Mouse (Mus musculus) hindbrain, embryonic 12.5 days (tissue): ENCODE measurements around the gene Mfsd9. TPM values are rescaled to one million over a fixed set of nuclear protein-coding genes. Genes with fewer than 3 reads are reported as not detected.

Source experiments
- ATAC-seq: fragments of 200-750 bp; cut with Nextera tagmentation; 2 replicates; pipeline ENCODE4 v1.8.0; 2017; ENCODE audit warnings: moderate TSS enrichment; ENCODE audit not compliant: low FRiP score
- H3K27ac ChIP-seq: fragments of 300-500 bp; sonication (generic); 2 replicates; pipeline ENCODE4 v1.5.1; 2016; ENCODE audit warnings: mild to moderate bottlenecking
- H3K27me3 ChIP-seq: fragments of 300-500 bp; sonication (generic); 2 replicates; pipeline ENCODE4 v1.6.1; 2016; ENCODE audit warnings: mild to moderate bottlenecking
- H3K36me3 ChIP-seq: fragments of 300-500 bp; sonication (generic); 2 replicates; pipeline ENCODE4 v1.6.1; 2016; ENCODE audit warnings: mild to moderate bottlenecking
- H3K4me1 ChIP-seq: fragments of 300-500 bp; sonication (generic); 2 replicates; pipeline ENCODE4 v1.6.1; 2016
- H3K4me2 ChIP-seq: fragments of 300-500 bp; sonication (generic); replicated peaks from 2 replicates; pipeline ENCODE4 v1.6.1; 2016; ENCODE audit warnings: mild to moderate bottlenecking
- H3K4me3 ChIP-seq: fragments of 300-500 bp; sonication (generic); 2 replicates; pipeline ENCODE4 v1.5.1; 2016; ENCODE audit warnings: mild to moderate bottlenecking
- H3K9ac ChIP-seq: fragments of 300-500 bp; sonication (generic); 2 replicates; pipeline ENCODE4 v1.6.1; 2016; ENCODE audit warnings: mild to moderate bottlenecking, moderate library complexity
- H3K9me3 ChIP-seq: fragments of 300-500 bp; sonication (generic); replicated peaks from 2 replicates; pipeline ENCODE4 v1.6.1; 2016; ENCODE audit warnings: mild to moderate bottlenecking
- WGBS: fragments of 180-500 bp; shearing (Covaris S2); methylation state at CpG from one replicate; pipeline ENCODE4 v1.1.7; 2016; 5-methylcytosine and 5-hydroxymethylcytosine counted together
- polyA plus RNA-seq: library from polyadenylated mRNA; unstranded; fragments of >200 nt; fragmentation: Nextera tagmentation; extraction: Ambion mirVana; gene quantifications from 2 replicates; pipeline ENCODE4 v1.2.1, GENCODE M21; 2016

Gene Mfsd9
- polyA plus RNA-seq, result 4.7 and 5.0 TPM in 2 replicates

DNA sequence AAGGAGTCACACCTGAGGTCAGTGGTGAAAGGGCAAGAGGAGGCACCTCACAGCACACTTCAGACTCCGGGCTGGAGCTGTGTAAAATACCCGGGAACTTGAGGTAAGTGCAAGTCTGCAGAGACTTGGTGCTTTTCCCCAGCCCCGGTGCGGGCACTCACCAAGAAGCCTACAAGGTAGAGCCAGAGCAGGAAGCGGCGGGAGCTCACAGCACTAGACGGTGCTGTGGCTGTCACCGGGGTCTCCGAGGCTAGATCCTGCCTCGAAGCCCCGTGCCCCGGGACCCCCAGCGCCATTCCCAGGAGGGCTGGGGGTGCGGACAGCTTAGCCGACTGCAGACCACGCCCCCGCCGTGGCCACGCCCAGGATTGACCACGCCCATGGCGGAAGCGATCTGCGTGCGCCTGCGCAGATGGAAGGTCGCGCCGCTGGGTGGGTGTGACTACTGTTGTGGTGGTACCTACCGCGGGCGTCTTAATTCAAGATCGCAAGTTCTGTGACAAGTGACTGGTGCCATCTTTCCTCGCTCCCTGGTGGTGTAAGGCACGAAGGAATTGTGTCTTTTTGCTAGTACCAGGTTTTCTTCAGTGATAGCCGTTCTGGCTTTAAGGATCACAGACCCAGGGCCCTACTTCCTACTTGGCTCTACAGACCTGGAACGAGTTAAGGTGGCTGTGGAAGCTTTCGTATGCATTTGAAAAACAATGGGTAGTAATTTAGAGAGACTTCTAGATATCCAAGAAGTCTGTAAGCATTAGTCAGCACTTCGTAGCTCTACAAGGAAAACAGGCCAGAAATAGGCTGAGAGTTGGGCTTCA, at the start of gene Mfsd9:
Gene Mfsd9, minus strand, starts transcription at position 364 of the 818 bp plus-strand sequence.
- Histone ChIP-seq H3K9me3 (no peaks in the 10 kb centered on the region), H3K4me2 (peak within 1 kb of the TSS; percentile 69), H3K9ac (peak within 1 kb of the TSS; percentile 53), H3K27me3 (no peaks in the 10 kb centered on the region), H3K4me1 (0 out of 2 replicates have a peak, but pooled peaks cover 3% of the 10 kb centered on the region), H3K36me3 (no peaks in the 10 kb centered on the region), H3K4me3 (peak within 1 kb of the TSS; percentile 58), H3K27ac (no peak within 1 kb of the TSS)
- WGBS, result 5% methylated on average over 38 of the region's 38 CpGs
- ATAC-seq, result peak; percentile 90

DNA sequence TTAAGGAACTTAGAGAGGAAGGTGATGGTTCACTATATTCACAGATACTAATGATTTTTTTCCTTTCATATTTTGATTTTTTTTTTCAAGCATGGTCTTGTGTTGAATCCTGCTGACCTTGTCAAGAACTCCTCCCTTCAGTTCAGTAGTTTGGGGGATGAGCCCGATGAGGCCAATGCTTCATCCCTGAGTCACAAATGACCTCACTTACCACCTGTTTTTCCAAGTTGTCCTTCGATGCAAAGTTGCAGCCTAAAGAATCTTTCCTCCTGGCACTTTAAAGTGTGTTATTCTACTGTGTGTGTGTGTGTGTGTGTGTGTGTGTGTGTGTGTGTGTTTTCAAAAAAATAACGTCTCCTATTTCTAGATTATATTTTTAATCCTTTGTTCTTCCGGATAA, 45.0 kb upstream of the Mfsd9 start:
- no peak for ATAC-seq
- 88% methylated on average over 4 of the region's 4 CpGs for WGBS

DNA sequence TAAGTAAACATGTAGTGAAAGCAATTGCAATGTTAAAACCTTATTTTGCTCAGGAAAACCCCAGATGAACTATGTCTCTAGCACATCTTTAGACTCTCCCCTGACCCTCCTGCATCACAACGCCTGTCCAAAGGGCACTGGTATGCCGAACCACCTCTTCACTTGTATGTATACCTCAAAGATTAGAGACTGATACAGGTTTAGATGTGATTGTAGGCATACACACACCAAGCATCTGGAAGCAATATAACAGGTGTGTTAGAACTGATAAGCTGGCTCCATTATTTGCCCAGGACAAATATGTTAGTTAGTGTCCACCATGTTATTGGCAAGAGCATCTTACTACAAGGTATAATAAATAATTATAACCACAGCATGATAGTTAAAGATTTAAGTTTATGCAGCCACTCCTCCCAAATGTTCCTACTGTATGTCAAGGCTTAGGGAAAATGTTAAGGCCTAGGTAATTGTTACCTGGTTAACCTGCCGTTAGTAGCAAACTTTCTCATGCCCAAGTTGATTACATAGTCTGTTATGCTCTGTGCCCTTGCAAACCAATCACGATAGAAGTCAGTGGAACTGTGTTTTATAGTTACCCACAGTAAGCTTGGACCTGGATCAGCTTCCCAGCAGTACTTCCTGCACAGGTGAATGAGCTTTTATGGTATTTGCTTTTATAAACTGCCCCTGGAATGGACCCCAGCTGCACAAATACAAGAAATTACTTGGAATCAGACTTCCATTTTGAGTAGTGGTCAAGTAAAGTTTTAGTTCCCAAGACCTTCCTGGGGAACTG, 40.4 kb upstream of the Mfsd9 start:
- Histone ChIP-seq H3K27me3 (no peaks in the 10 kb centered on the region), H3K4me1 (no peaks in the 10 kb centered on the region), H3K27ac (no peak overlapping the region), H3K4me2 (no peak overlapping the region), H3K36me3 (no peaks in the 10 kb centered on the region), H3K9me3 (no peaks in the 10 kb centered on the region), H3K4me3 (no peak overlapping the region), H3K9ac (no peak overlapping the region)
- ATAC-seq, result no peak
- 89% methylated on average over 4 of the region's 4 CpGs for WGBS

More for the DNA sequence above, 45.0 kb upstream of the Mfsd9 start:
- H3K9ac ChIP-seq, result no peak overlapping the region
- H3K4me1 ChIP-seq, result no peaks in the 10 kb centered on the region
- no peaks in the 10 kb centered on the region for H3K36me3 ChIP-seq
- H3K9me3 ChIP-seq, result no peaks in the 10 kb centered on the region
- H3K27me3 ChIP-seq, result no peaks in the 10 kb centered on the region
- H3K4me2 ChIP-seq, result no peak overlapping the region
- no peak overlapping the region for H3K27ac ChIP-seq
- no peak overlapping the region for H3K4me3 ChIP-seq

DNA sequence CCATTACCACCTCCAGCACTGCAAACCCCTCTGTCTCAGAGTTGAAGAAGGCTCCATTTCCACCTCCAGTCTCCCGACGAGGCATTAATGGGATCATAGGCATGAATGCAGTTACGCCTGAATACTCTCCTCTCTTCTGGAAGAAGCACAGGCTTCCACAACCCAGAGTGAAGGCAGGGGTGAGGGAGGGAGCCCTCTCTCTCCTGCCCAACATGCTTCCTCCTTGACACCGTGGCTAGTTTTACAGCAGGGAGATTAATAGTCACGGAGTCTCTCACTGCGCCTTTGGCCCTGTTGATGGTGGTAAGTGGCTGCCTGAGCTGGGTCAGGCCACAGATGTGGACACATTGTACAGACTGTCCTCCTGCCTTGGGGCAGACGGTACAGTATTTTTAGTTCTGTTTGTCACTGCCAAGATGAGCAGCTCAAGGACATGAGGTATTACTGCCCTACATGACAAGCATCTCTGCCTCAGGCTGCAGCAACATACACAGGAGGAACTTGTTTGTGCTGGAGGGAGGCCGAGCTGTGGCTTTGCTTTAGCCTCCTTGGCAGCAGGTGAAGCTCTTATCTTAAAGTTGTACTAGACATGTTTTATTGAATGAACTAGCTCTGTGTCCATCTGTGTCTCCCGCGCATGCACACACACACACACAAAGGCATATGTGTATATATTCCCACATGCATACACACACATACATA, 38.9 kb upstream of the Mfsd9 start:
- H3K4me2 ChIP-seq, result no peak overlapping the region
- WGBS, result 81% methylated on average over 10 of the region's 10 CpGs
- no peak for ATAC-seq
- H3K9ac ChIP-seq, result no peak overlapping the region
- no peaks in the 10 kb centered on the region for H3K9me3 ChIP-seq
- H3K27ac ChIP-seq, result no peak overlapping the region
- no peaks in the 10 kb centered on the region for H3K27me3 ChIP-seq
- no peak overlapping the region for H3K4me3 ChIP-seq
- H3K36me3 ChIP-seq, result no peaks in the 10 kb centered on the region
- H3K4me1 ChIP-seq, result no peaks in the 10 kb centered on the region

DNA sequence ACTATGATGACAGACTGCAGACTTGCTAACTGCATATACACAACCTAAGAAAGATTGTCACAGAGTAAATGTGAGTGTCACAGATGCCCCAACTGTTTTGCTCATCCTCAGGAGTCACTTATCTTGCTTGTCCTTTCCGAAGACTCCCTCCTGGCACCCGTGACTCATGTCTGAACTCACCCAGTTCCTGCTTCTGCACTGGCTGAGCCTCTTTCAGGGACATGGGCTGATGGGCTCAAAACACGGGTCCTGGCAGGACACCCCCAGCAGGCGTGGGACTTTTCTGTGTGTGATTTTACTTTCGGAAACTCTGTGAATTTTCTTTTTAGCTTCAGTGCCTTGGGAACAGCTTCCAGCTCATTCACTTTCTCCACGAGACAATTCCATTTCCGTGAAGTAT, 35.3 kb upstream of the Mfsd9 start:
- Histone ChIP-seq H3K27ac (no peak overlapping the region), H3K4me3 (no peak overlapping the region), H3K4me1 (no peaks in the 10 kb centered on the region), H3K9ac (no peak overlapping the region), H3K4me2 (no peak overlapping the region), H3K36me3 (no peaks in the 10 kb centered on the region), H3K27me3 (no peaks in the 10 kb centered on the region), H3K9me3 (no peaks in the 10 kb centered on the region)
- no peak for ATAC-seq
- WGBS, result 80% methylated on average over 7 of the region's 7 CpGs

DNA sequence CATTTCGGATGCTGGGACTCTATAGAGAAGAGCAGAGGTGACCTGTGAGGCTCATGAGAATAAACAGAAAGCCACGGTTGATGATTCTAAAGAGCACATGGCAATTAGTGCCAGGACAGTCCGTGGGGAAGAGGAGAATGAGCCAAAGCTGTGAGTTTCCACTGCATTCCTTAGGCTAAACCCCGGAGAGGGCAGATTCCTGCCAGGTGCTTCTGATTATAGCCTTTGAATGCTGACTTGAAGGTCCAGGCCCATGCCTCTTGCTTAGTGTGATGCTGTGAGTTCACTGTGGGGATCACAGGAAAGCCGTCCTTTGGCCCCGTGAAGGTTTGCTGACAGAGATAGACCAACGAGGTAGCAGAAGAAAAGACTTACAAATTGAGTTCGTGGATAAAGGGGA, 34.4 kb upstream of the Mfsd9 start:
- no peaks in the 10 kb centered on the region for H3K9me3 ChIP-seq
- H3K4me3 ChIP-seq, result no peak overlapping the region
- H3K27ac ChIP-seq, result no peak overlapping the region
- no peaks in the 10 kb centered on the region for H3K4me1 ChIP-seq
- 67% methylated on average over 8 of the region's 8 CpGs for WGBS
- H3K27me3 ChIP-seq, result no peaks in the 10 kb centered on the region
- H3K9ac ChIP-seq, result no peak overlapping the region
- H3K4me2 ChIP-seq, result no peak overlapping the region
- H3K36me3 ChIP-seq, result no peaks in the 10 kb centered on the region
- ATAC-seq, result no peak

DNA sequence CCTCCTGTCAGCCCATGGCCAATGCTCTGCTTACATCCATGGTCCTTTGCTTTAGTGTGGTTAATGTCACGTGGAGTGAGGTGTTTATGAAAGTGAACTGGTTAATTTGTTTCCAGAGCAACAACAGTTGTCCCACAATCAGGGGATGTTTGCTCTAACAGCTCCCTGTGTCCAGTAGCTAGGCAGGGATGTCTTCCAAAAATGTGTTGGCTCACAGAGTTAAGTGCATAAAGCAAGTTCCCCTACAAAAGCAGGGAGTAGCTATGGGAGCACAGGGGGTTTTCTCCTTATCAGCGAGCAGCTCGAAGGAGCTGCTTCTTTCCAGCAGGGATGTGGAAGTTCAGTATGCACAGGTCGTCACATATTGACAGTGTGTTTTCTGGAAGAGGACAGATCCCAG, 34.0 kb upstream of the Mfsd9 start:
- WGBS, result 71% methylated on average over 4 of the region's 4 CpGs

DNA sequence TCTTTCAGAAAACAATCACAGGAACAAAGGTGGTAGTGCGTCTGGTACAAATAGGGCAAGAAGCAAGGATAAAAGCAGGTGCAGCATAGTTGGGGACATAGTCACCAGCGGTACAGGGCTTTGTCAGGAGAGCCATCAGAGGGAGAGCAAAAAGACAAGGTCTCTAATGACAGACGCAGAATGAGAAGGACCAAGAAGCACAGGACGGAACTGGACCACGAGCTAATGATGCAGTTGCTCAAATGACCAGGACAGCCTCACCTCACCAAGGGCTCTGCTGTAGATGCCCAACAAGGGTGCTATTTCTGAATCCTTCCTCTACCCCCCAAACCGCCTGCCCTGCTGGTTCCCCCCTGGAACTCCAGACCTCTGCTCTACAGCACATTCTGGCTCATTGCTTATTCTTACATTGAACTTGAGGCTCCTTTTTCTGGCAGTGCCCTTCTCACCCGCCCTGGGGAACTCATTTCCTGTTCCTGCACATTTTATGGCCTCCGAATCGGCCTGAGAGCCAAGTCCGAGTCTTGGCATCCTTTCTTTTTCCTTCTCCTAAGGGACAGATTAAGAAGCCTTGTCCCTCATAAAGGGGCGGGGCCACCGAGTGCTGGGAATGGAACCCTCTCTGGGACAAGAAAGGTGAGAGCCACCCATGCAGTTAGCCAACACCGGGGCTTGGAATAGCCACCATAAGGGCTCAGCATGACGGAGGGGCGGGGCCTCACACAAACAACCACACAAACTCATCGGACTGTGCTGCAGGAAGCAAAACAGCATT, 24.8 kb upstream of the Mfsd9 start:
- no peaks in the 10 kb centered on the region for H3K27me3 ChIP-seq
- H3K27ac ChIP-seq, result no peak overlapping the region
- H3K9me3 ChIP-seq, result no peaks in the 10 kb centered on the region
- 0 out of 2 replicates have a peak, but pooled peaks cover 3% of the 10 kb centered on the region for H3K4me1 ChIP-seq
- H3K4me3 ChIP-seq, result no peak overlapping the region
- whole genome bisulfite sequencing, result 67% methylated on average over 16 of the region's 16 CpGs
- no peak overlapping the region for H3K4me2 ChIP-seq
- no peaks in the 10 kb centered on the region for H3K36me3 ChIP-seq
- ATAC-seq, result no peak
- no peak overlapping the region for H3K9ac ChIP-seq

More for the DNA sequence above, 34.0 kb upstream of the Mfsd9 start:
- Histone ChIP-seq H3K27me3 (no peaks in the 10 kb centered on the region), H3K9ac (no peak overlapping the region), H3K4me3 (no peak overlapping the region), H3K9me3 (no peaks in the 10 kb centered on the region), H3K4me2 (no peak overlapping the region), H3K4me1 (no peaks in the 10 kb centered on the region), H3K36me3 (no peaks in the 10 kb centered on the region), H3K27ac (no peak overlapping the region)
- no peak for ATAC-seq

DNA sequence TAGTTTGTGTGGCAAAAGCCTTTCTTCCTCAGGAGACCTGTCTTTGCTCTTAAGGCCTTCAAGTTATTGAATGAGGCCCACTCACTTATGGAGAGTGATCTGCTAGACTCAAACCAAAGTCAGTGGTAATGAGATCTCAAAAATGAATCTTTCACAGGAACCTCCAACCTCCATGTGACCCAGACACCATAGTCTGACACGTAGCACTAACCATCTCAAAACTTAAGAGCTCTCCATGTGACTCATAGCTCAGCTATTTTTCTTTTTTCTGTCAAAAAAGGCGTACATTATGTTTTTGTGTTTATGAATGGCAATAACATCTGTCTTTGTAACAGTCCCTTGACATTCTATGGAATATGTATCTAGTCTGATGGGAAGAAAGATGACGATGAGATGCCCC, 18.2 kb upstream of the Mfsd9 start:
- Histone ChIP-seq H3K4me1 (no peaks in the 10 kb centered on the region), H3K27me3 (no peaks in the 10 kb centered on the region), H3K9ac (no peak overlapping the region), H3K4me2 (no peak overlapping the region), H3K9me3 (no peaks in the 10 kb centered on the region), H3K36me3 (no peaks in the 10 kb centered on the region), H3K27ac (no peak overlapping the region), H3K4me3 (no peak overlapping the region)
- no peak for ATAC-seq
- 85% methylated on average over 3 of the region's 3 CpGs for WGBS

DNA sequence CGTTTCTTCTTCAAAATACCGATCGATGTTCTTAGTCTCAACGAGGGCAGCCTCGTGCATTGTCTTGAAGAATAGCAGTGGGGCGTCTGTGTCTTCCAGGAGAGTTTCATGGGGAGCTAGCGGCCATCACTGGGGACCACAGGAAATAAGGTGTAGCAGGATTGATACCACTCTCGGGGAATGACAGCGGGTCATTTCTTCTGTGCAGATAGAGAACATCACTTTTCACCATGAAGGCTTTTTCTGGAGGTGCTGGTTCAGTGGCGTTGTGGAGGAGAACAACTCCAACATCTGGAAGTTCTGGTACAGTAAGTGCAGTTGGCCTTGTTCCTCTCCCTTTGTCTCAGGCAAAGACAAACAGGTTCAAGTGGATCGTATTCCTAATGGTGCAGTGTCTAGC, 15.4 kb upstream of the Mfsd9 start:
- Histone ChIP-seq H3K27me3 (no peaks in the 10 kb centered on the region), H3K9me3 (no peaks in the 10 kb centered on the region), H3K9ac (no peak overlapping the region), H3K4me1 (no peaks in the 10 kb centered on the region), H3K36me3 (no peaks in the 10 kb centered on the region), H3K4me3 (no peak overlapping the region), H3K4me2 (no peak overlapping the region), H3K27ac (no peak overlapping the region)
- no peak for ATAC-seq
- WGBS, result 92% methylated on average over 11 of the region's 11 CpGs

DNA sequence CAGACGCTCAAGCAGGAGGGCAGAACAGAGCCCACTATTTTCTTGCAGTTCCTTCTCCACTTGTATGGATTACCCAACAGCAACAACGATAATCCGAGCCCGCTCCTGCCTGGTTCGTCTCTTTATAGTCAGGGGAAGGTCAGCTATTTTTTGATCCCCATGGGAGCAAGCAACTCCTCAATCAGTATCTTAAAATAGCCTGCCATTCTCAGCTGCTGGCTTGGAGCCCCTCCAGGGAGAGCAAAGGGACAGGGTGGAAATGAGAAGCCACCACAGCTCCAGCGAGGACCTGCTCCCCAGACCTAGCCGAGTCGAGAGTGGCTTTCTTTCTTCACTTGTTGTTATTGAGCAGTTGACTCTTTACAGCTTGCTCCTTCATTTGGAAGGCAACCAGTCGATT, 14.9 kb upstream of the Mfsd9 start, which contains the start of gene Tmem182:
Gene Tmem182, plus strand, starts transcription at position 251 of the 400 bp plus-strand sequence.
- Histone ChIP-seq H3K4me3 (no peak within 1 kb of the TSS), H3K9ac (no peak within 1 kb of the TSS), H3K9me3 (no peaks in the 10 kb centered on the region), H3K27ac (no peak within 1 kb of the TSS), H3K4me2 (no peak within 1 kb of the TSS), H3K27me3 (no peaks in the 10 kb centered on the region), H3K4me1 (no peaks in the 10 kb centered on the region), H3K36me3 (no peaks in the 10 kb centered on the region)
- no peak for ATAC-seq
- 73% methylated on average over 9 of the region's 9 CpGs for WGBS
